Mouse (Mus musculus): ENCODE results near the gene Gng13. TPM values are rescaled to one million over a fixed set of nuclear protein-coding genes. Genes with fewer than 3 reads are reported as not detected.
A peak's percentile ranks its signal among the peaks of the same experiment; 100 is the strongest.

Gng13 gene
- 23.7 and 44.9 TPM in 2 replicates for polyA plus RNA-seq (2015; fragmentation: Nextera tagmentation; extraction: Ambion mirVana)

DNA sequence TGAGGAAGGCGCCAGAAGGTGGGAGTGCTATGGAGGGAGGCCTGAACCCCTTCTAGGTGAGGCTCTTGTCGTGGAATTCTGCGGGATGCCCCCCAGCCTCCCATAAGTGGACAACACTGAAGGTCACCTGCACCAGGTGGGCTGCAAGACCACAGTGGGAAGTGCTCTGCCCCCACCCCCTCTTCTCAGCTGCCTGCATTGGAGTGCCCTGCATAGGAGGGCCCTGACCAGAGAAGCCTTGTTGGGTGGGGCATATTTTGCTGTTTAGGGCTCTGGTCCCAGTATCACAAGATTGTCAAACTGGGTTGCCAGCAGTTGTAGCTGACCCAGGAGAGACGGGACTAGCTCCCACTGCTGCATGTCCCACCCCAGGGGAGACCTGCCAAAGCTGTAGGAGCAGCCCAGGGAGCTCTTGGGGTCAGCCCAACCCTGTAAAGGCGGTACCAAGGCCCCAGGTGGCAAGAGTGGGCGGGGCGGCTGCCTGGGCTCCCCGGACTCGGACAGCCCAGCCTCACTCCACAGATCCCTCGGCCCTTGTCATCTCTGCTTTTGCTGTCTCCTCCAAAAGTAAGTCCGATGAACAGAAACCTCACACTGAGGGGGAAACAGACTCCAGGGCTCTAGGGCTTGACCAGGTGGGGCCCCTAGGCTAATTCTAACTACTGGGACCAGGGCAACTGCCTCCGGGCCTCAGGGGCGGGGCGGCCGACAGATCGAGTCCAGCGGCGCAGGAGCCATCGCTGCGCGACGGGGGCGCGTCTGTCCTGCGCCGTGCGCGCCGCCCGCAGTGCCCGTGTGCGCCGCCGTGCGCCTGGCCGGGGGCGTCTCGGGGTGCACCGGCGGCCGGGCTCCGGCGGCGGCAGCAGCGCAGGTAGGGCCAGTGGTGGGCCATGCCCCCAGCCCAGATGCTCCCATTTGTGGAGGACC lies at the start of gene Gng13:
Gene Gng13 (plus strand): TSS at position 461 of the 927 bp plus-strand sequence.
- H3K4me1 ChIP-seq = peaks cover 15% of the 10 kb centered on the region
- no peak for ATAC-seq (ENCODE audit: insufficient number of reproducible peaks, low FRiP score, low TSS enrichment, low read depth)

DNA sequence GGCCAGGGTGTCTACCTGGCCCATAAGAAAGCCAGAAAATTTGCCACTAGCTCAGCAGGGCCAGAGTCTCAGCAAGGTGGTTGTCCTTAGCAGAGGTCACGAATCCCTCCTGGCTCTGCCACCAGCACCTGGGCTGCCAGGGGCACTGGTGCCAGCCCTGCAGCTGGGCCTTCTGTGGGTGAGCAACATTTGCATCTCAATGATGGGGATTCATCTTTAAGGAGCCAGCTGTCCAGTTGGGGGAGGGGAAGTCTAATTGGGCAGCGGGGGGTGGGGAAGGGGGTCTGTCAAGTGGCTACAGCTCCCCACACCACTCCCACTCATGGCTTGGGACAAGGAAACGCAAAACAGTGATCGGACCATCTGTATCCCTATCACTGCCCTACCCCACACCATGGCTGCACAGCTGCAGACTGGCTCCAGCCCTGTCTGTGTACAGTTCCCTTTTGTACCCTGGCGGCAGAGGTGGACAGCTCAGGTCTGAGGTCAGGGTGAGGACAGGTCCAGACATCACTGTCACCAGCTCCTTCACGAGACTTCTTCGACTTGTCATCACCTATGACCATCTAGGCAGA lies 48.4 kb upstream of the Gng13 start:
- H3K9me3 ChIP-seq (replicated peaks) = no peaks in the 10 kb centered on the region
- H3K9ac ChIP-seq = no peak overlapping the region
- WGBS = 80% methylated on average over 7 of the region's 7 CpGs
- H3K4me1 ChIP-seq = peaks cover 10% of the 10 kb centered on the region
- no peak overlapping the region for H3K27ac ChIP-seq (replicated peaks)
- no peak for ATAC-seq (ENCODE audit: insufficient number of reproducible peaks, low FRiP score, low TSS enrichment, low read depth)
- H3K36me3 ChIP-seq = no peaks in the 10 kb centered on the region
- H3K4me3 ChIP-seq (replicated peaks) = no peak overlapping the region
- H3K4me2 ChIP-seq (replicated peaks) = no peak overlapping the region
- H3K27me3 ChIP-seq = 0 out of 2 replicates have a peak, but pooled peaks cover 2% of the 10 kb centered on the region

More for the DNA sequence above, at the start of gene Gng13:
- no peaks in the 10 kb centered on the region for H3K9me3 ChIP-seq (replicated peaks)
- 1% methylated on average over 45 of the region's 45 CpGs for WGBS
- peaks cover 20% of the 10 kb centered on the region; the same call in 1 of the 2 replicates for H3K36me3 ChIP-seq
- peak within 1 kb of the TSS; percentile 37 for H3K4me3 ChIP-seq (replicated peaks)
- H3K27me3 ChIP-seq = peaks cover 36% of the 10 kb centered on the region
- no peak within 1 kb of the TSS for H3K27ac ChIP-seq (replicated peaks)
- no peak within 1 kb of the TSS for H3K9ac ChIP-seq
- H3K4me2 ChIP-seq (replicated peaks) = peak within 1 kb of the TSS; percentile 77

DNA sequence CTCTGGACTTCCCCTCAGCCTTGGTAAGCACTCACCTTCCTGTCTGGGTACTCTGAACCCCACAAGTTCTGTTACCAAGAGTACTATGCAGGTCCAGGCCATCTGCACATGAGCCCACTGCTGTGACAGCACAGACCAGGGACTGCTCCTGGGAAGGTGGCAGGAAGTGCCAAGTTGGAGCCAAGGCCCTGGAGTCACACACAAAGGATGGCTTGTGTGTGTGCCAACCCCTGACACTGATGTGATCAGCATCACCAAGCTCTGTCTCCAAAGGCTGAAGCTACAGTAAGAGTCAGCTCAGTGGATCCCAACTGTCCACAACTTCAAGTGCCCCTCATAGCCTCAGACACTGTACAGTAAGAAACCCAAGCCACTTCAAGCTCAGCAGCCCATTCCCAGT lies 44.0 kb upstream of the Gng13 start:
- no peak overlapping the region for H3K27ac ChIP-seq (replicated peaks)
- H3K4me1 ChIP-seq = peaks cover 11% of the 10 kb centered on the region; the same call in 1 of the 2 replicates
- no peak overlapping the region for H3K4me3 ChIP-seq (replicated peaks)
- no peak overlapping the region for H3K4me2 ChIP-seq (replicated peaks)
- H3K9me3 ChIP-seq (replicated peaks) = no peaks in the 10 kb centered on the region
- no peak overlapping the region for H3K9ac ChIP-seq
- 0 out of 2 replicates have a peak, but pooled peaks cover 2% of the 10 kb centered on the region for H3K27me3 ChIP-seq
- ATAC-seq (ENCODE audit: insufficient number of reproducible peaks, low FRiP score, low TSS enrichment, low read depth) = no peak
- no peaks in the 10 kb centered on the region for H3K36me3 ChIP-seq

DNA sequence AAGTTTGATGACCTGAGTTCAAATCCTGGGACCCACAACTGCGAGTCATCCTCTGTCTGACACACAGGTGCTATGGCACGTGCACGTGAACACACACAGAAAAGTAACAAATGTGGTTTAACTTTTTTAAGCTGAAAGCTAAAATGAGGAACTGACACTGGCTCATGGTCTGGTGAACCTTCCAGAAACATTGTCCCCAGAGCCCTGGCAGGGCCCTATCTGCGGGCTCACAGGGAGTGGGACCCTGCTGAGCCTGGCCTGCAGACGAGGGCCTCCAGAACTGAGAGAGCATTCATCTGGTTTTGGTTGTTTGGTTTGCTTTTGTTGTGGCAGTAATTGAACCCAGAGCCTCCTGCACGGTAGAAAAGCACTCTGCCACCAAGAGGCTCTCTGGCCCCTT lies 39.0 kb upstream of the Gng13 start:
- ATAC-seq (ENCODE audit: insufficient number of reproducible peaks, low FRiP score, low TSS enrichment, low read depth) = no peak
- H3K36me3 ChIP-seq = no peaks in the 10 kb centered on the region
- no peaks in the 10 kb centered on the region for H3K27me3 ChIP-seq
- H3K4me1 ChIP-seq = 0 out of 2 replicates have a peak, but pooled peaks cover 6% of the 10 kb centered on the region
- H3K27ac ChIP-seq (replicated peaks) = no peak overlapping the region
- no peak overlapping the region for H3K4me2 ChIP-seq (replicated peaks)
- no peak overlapping the region for H3K9ac ChIP-seq
- no peaks in the 10 kb centered on the region for H3K9me3 ChIP-seq (replicated peaks)
- no peak overlapping the region for H3K4me3 ChIP-seq (replicated peaks)
- WGBS = 48% methylated on average over 6 of the region's 6 CpGs

DNA sequence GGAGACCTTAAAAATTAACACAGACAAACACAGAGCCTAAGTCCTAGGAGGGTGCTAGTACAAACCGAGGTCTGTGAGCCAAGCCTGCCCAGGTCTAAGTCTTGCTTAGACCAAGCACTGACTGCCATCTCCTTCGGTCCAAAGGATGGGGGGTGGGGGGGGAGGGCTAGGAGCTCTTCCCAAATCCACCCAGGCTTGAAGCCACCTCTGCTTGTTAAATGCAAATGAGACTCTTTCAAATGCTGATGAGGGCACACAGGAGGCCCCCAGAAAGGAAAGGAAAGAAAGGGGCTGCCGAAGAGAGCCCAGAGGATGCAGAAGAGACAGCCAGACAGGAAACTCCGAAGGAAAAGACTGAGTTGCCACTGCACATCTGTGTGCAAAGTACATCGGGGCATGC lies 37.2 kb upstream of the Gng13 start:
- H3K27ac ChIP-seq (replicated peaks) = no peak overlapping the region
- H3K4me3 ChIP-seq (replicated peaks) = no peak overlapping the region
- no peaks in the 10 kb centered on the region for H3K9me3 ChIP-seq (replicated peaks)
- no peak overlapping the region for H3K4me2 ChIP-seq (replicated peaks)
- no peaks in the 10 kb centered on the region for H3K36me3 ChIP-seq
- H3K9ac ChIP-seq = no peak overlapping the region
- 15% methylated on average over 5 of the region's 5 CpGs for WGBS
- ATAC-seq (ENCODE audit: insufficient number of reproducible peaks, low FRiP score, low TSS enrichment, low read depth) = no peak
- 0 out of 2 replicates have a peak, but pooled peaks cover 6% of the 10 kb centered on the region for H3K4me1 ChIP-seq
- no peaks in the 10 kb centered on the region for H3K27me3 ChIP-seq

DNA sequence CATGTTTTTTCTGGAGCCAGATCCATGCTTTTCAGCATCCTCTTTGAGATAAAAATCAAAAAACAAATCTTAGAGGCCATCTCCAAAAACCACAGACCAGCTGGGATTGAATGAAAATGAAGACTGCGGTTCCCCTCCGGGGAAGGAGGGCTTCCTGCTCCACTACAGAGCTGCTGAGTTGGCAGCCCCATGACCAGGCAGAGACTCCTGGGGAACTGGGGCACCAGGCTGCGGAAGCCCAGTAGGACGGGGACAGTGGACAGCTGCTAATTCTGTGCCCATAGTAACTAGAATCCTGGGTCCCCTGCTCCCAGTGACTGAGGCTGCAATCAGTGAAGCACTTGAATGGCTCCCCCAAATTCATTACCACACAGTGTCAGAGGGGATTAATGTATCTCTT lies 35.3 kb upstream of the Gng13 start:
- 0 out of 2 replicates have a peak, but pooled peaks cover 6% of the 10 kb centered on the region for H3K4me1 ChIP-seq
- no peak overlapping the region for H3K9ac ChIP-seq
- WGBS = 58% methylated on average over 4 of the region's 4 CpGs
- H3K27ac ChIP-seq (replicated peaks) = no peak overlapping the region
- no peaks in the 10 kb centered on the region for H3K27me3 ChIP-seq
- H3K9me3 ChIP-seq (replicated peaks) = no peaks in the 10 kb centered on the region
- no peaks in the 10 kb centered on the region for H3K36me3 ChIP-seq
- no peak overlapping the region for H3K4me3 ChIP-seq (replicated peaks)
- no peak for ATAC-seq (ENCODE audit: insufficient number of reproducible peaks, low FRiP score, low TSS enrichment, low read depth)
- no peak overlapping the region for H3K4me2 ChIP-seq (replicated peaks)

DNA sequence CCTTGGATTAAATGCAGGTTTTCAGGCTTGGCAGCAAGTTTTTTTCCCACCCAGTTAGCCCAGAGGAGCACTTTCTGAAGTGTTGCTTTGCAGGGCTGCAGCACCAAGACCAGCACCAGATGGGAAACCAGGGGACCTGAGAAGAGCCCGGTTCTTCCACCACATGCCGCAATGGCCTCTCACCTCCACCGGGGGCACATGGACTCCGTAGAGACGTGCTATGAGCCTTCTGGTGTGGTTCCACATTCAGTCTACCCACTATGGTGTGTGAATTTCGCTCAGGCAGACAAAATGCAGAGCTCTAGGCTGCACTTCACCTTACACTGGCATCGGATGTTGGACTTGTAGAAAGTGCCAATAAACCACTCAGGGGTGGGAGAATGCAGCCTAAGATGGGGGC lies 30.6 kb upstream of the Gng13 start:
- H3K27ac ChIP-seq (replicated peaks) = no peak overlapping the region
- no peak overlapping the region for H3K9ac ChIP-seq
- no peak for ATAC-seq (ENCODE audit: insufficient number of reproducible peaks, low FRiP score, low TSS enrichment, low read depth)
- H3K9me3 ChIP-seq (replicated peaks) = no peaks in the 10 kb centered on the region
- no peak overlapping the region for H3K4me2 ChIP-seq (replicated peaks)
- H3K36me3 ChIP-seq = no peaks in the 10 kb centered on the region
- H3K4me1 ChIP-seq = 0 out of 2 replicates have a peak, but pooled peaks cover 2% of the 10 kb centered on the region
- H3K4me3 ChIP-seq (replicated peaks) = no peak overlapping the region
- WGBS = 41% methylated on average over 7 of the region's 7 CpGs
- no peaks in the 10 kb centered on the region for H3K27me3 ChIP-seq

DNA sequence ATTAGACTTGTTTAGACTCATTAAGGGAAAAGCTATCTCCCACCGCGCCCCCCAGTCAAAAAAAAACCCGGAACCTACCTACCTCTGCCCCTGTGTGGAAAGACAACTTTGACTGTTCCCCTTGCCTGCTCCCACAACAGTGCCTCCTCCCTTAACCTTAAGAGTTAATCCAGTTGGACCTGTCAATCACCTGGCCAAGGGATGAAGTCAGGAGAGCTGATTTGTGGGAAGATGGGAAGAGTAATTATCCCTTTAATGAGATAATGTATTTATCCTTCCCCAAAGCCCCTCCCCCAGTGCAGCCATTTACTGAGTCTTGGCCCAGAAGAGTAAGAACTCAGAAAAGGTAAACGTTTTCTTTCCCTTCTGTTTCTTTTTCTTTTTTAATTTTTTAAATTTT lies 28.0 kb upstream of the Gng13 start:
- Histone ChIP-seq H3K4me3 (replicated peaks) (no peak overlapping the region), H3K4me2 (replicated peaks) (no peak overlapping the region), H3K4me1 (0 out of 2 replicates have a peak, but pooled peaks cover 2% of the 10 kb centered on the region), H3K27ac (replicated peaks) (no peak overlapping the region), H3K27me3 (no peaks in the 10 kb centered on the region), H3K9me3 (replicated peaks) (no peaks in the 10 kb centered on the region), H3K9ac (no peak overlapping the region), H3K36me3 (no peaks in the 10 kb centered on the region)
- no peak for ATAC-seq (ENCODE audit: insufficient number of reproducible peaks, low FRiP score, low TSS enrichment, low read depth)
- 60% methylated on average over 4 of the region's 4 CpGs for WGBS

DNA sequence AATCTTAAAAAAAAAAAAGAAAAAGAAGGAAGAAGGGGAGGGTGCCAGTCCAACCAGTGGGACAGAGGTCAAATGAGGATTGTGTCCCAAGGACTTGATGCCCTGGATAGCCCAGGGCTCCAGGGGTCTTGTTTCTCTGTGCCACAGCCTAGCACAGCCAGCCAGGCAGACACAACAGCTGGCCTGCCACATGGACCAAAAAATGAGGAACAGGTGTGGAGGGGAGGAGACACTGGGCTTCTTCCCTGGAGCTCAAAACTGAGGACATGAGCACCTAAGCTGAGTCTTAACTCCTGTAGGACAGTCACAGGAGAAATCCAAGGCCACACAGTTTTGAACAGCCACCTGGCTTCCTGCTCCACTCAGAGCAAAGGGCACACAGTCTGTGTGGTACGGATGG lies 20.7 kb upstream of the Gng13 start:
- 38% methylated on average over 1 of the region's 1 CpGs for WGBS
- no peak overlapping the region for H3K9ac ChIP-seq
- ATAC-seq (ENCODE audit: insufficient number of reproducible peaks, low FRiP score, low TSS enrichment, low read depth) = no peak
- no peak overlapping the region for H3K4me3 ChIP-seq (replicated peaks)
- no peaks in the 10 kb centered on the region for H3K27me3 ChIP-seq
- no peak overlapping the region for H3K4me2 ChIP-seq (replicated peaks)
- no peak overlapping the region for H3K27ac ChIP-seq (replicated peaks)
- no peaks in the 10 kb centered on the region for H3K4me1 ChIP-seq
- no peaks in the 10 kb centered on the region for H3K36me3 ChIP-seq
- H3K9me3 ChIP-seq (replicated peaks) = no peaks in the 10 kb centered on the region

DNA sequence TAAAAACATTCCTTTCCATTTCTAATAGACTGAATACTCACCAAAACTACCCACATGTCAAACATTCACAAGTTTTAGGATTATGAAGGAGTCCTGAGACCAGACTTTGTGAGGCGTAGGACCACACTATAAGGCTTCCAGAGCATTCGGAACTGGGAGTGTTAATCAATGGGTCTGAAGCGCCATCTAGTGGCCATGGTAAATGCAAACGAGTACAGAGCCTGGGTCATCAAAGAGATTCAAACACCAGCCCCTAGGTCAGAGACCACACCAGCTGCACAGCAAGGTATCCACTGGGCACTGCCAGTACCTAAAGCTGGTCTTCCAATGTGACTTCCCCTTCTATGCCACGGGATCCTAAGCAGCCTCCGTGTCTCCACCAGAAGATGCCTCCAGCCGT lies 18.5 kb upstream of the Gng13 start:
- H3K4me2 ChIP-seq (replicated peaks) = no peak overlapping the region
- H3K27ac ChIP-seq (replicated peaks) = no peak overlapping the region
- no peaks in the 10 kb centered on the region for H3K4me1 ChIP-seq
- no peak for ATAC-seq (ENCODE audit: insufficient number of reproducible peaks, low FRiP score, low TSS enrichment, low read depth)
- H3K36me3 ChIP-seq = no peaks in the 10 kb centered on the region
- H3K9ac ChIP-seq = no peak overlapping the region
- H3K9me3 ChIP-seq (replicated peaks) = no peaks in the 10 kb centered on the region
- 14% methylated on average over 7 of the region's 7 CpGs for WGBS
- H3K27me3 ChIP-seq = no peaks in the 10 kb centered on the region
- H3K4me3 ChIP-seq (replicated peaks) = no peak overlapping the region

DNA sequence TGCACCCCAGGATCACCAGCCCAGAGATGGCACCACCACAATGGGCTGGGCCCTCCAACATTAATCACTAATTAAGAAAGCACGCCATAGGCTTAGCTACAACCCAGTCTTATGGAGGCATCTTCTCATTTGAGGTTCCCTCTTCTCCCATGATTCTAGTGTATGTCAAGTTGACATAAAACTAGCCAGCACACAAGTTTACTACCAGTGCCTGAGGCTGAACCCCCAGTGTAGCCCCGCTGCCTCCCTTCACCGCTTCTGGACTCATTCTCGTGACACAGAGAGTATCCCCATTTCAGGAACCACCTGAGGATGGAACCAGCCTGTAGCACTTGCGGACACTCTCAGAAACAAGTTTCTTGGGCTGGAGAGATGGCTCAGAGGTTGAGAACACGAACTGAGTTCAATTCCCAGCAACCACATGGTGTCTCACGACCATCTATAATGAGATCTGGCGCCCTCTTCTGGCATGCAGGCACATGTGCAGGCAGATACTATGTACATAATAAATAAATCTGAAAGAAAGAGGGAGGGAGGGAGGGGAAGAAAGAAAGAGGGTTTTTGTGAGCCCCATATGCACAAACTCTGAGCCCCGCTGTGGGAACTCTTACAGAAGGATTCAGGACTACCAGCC lies 16.0 kb upstream of the Gng13 start:
- H3K4me3 ChIP-seq (replicated peaks) = no peak overlapping the region
- no peak overlapping the region for H3K27ac ChIP-seq (replicated peaks)
- H3K27me3 ChIP-seq = no peaks in the 10 kb centered on the region
- ATAC-seq (ENCODE audit: insufficient number of reproducible peaks, low FRiP score, low TSS enrichment, low read depth) = no peak
- H3K9ac ChIP-seq = no peak overlapping the region
- no peak overlapping the region for H3K4me2 ChIP-seq (replicated peaks)
- H3K4me1 ChIP-seq = no peaks in the 10 kb centered on the region
- WGBS = 60% methylated on average over 9 of the region's 9 CpGs
- H3K9me3 ChIP-seq (replicated peaks) = no peaks in the 10 kb centered on the region
- no peaks in the 10 kb centered on the region for H3K36me3 ChIP-seq

Measured in embryonic facial prominence, embryonic 15.5 days (tissue).